Mouse (Mus musculus): ENCODE results near the gene Ano6.

- no peak for TF ChIP-seq CTCF (IDR thresholded peaks at IDR 0.05; ENCODE audit: borderline replicate concordance, insufficient read depth, low read depth, low read length)
- no peak for TF ChIP-seq POLR2A (IDR thresholded peaks at IDR 0.05; ENCODE audit: borderline replicate concordance, insufficient read depth, low read length)
Observed at GRCm38 (mm10) chr15:95765271-95765670, 25.4 kb upstream of the Ano6 start.

All from cerebellum, adult 2 months (tissue).